Mouse (Mus musculus) limb, embryonic 14.5 days (tissue): Measurements from ENCODE around the gene Smtnl2. TPM values are rescaled to one million over a fixed set of nuclear protein-coding genes. Genes with fewer than 3 reads are reported as not detected.
A peak's percentile ranks its signal among the peaks of the same experiment; 100 is the strongest.

Source experiments
- ATAC-seq: fragments of 200-750 bp; cut with Nextera tagmentation; 2 replicates; pipeline ENCODE4 v1.8.0; 2017; ENCODE audit warnings: low read depth, moderate number of reproducible peaks, moderate TSS enrichment; ENCODE audit not compliant: low FRiP score
- DNase-seq: peaks from one replicate; pipeline ENCODE4 v3.0.0-alpha.2; 2015; ENCODE audit warnings: low spot score
- H3K27ac ChIP-seq: fragments of 300-500 bp; sonication (generic); replicated peaks from 2 replicates; pipeline ENCODE4 v1.5.1; 2014; ENCODE audit warnings: low read depth, mild to moderate bottlenecking, low read length, moderate library complexity, mixed read lengths
- H3K27me3 ChIP-seq: fragments of 300-500 bp; sonication (generic); 2 replicates; pipeline ENCODE4 v1.6.1; 2014; ENCODE audit warnings: low read length, mixed read lengths; ENCODE audit not compliant: control insufficient read depth, insufficient read depth
- H3K36me3 ChIP-seq: fragments of 300-500 bp; sonication (generic); 2 replicates; pipeline ENCODE4 v1.6.1; 2014; ENCODE audit warnings: mild to moderate bottlenecking, low read length, moderate library complexity, mixed read lengths; ENCODE audit not compliant: control insufficient read depth, insufficient read depth
- H3K4me1 ChIP-seq: fragments of 300-500 bp; sonication (generic); 2 replicates; pipeline ENCODE4 v1.6.1; 2014; ENCODE audit warnings: antibody characterized with exemption, low read length, mixed read lengths; ENCODE audit not compliant: control insufficient read depth, insufficient read depth
- H3K4me2 ChIP-seq: fragments of 300-500 bp; sonication (generic); replicated peaks from 2 replicates; pipeline ENCODE4 v1.6.1; 2014; ENCODE audit warnings: low read depth, mild to moderate bottlenecking, low read length, moderate library complexity; ENCODE audit not compliant: severe bottlenecking
- H3K4me3 ChIP-seq: fragments of 300-500 bp; sonication (generic); replicated peaks from 2 replicates; pipeline ENCODE4 v1.5.1; 2014; ENCODE audit warnings: low read length
- H3K9ac ChIP-seq: fragments of 300-500 bp; sonication (generic); 2 replicates; pipeline ENCODE4 v1.6.1; 2014; ENCODE audit warnings: mild to moderate bottlenecking, low read depth, low read length, moderate library complexity; ENCODE audit not compliant: severe bottlenecking
- H3K9me3 ChIP-seq: fragments of 300-500 bp; sonication (generic); 2 replicates; pipeline ENCODE4 v1.6.1; 2016; ENCODE audit warnings: low read length; ENCODE audit not compliant: control insufficient read depth
- POLR2A ChIP-seq: fragments of 200-500 bp; IDR thresholded peaks from 2 replicates; pipeline ENCODE4 v1.8.0; 2012; ENCODE audit warnings: inconsistent platforms, mild to moderate bottlenecking, moderate library complexity, borderline replicate concordance; ENCODE audit not compliant: insufficient read depth, insufficient read length; ENCODE audit errors: extremely low read depth
- WGBS: fragments of 180-500 bp; shearing (Covaris S2); extraction: QIAGEN DNeasy Blood & Tissue Kit; methylation state at CpG from one replicate; pipeline ENCODE4 v1.1.7; 2014; 5-methylcytosine and 5-hydroxymethylcytosine counted together
- polyA plus RNA-seq, 2 experiments: library from polyadenylated mRNA; depleted of rRNA in 1 of 2; stranded (reverse) in 1 of 2; unstranded in 1 of 2; fragments of >200 nt; fragmentation: Nextera tagmentation in 1 of 2; extraction: Ambion mirVana in 1 of 2; gene quantifications; 2 replicates each; pipeline versions ENCODE4 v1.2.1 to v1.2.3; 2012 to 2014

Gene Smtnl2
- polyA plus RNA-seq, 2 experiments, result 23.9 to 31.9 TPM

- Histone ChIP-seq H3K9me3 (no peaks in the 10 kb centered on the region), H3K27ac (peak overlapping the region; percentile 61), H3K4me2 (no peak overlapping the region), H3K27me3 (no peaks in the 10 kb centered on the region), H3K4me3 (no peak overlapping the region), H3K4me1 (peaks cover 18% of the 10 kb centered on the region), H3K9ac (no peak overlapping the region), H3K36me3 (peaks cover 6% of the 10 kb centered on the region; the same call in 1 of the 2 replicates)
- no peak for TF ChIP-seq POLR2A
- ATAC-seq (peak; percentile 31; the same call in 1 of the 2 replicates), DNase-seq (peak; percentile 45)
- WGBS, result 63% methylated on average over 7 of the region's 7 CpGs
Observed at GRCm38 (mm10) chr11:72396621-72397020, 14.9 kb downstream of the Smtnl2 start.

DNA sequence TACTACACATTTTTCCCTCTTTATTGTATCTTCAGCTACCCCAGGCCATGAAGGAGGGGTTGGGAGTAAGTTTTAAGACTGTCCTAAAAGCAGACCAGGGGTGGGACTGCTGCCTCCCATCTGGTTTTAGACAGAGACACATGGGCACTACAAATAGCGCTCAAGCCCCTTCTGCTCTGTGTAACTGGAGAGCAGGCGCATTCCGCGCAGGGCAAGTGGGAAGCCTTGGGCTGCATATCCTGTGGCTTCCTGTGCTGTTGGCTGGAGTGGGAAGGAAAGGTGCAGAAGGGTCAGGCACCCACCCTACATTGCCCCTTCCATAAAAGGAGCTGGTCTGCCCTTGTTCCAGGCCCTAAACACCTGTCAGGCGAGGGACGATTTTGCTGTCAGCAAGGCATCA, 15.9 kb downstream of the Smtnl2 start:
- ATAC-seq (peak; percentile 48), DNase-seq (no peak)
- Histone ChIP-seq H3K4me2 (no peak overlapping the region), H3K36me3 (no peaks in the 10 kb centered on the region; the same call in 1 of the 2 replicates), H3K9me3 (no peaks in the 10 kb centered on the region), H3K4me3 (no peak overlapping the region), H3K27me3 (no peaks in the 10 kb centered on the region), H3K27ac (no peak overlapping the region; the same call in 1 of the 2 replicates), H3K9ac (no peak overlapping the region), H3K4me1 (peaks cover 18% of the 10 kb centered on the region)
- WGBS, result 38% methylated on average over 6 of the region's 6 CpGs
- no peak for TF ChIP-seq POLR2A

GRCm38 (mm10) chr11:72394694-72395093, 16.8 kb downstream of the Smtnl2 start:
- no peak overlapping the region for H3K4me3 ChIP-seq
- ATAC-seq (no peak), DNase-seq (no peak)
- H3K27me3 ChIP-seq, result no peaks in the 10 kb centered on the region
- TF ChIP-seq POLR2A, result no peak
- peaks cover 21% of the 10 kb centered on the region for H3K4me1 ChIP-seq
- no peak overlapping the region for H3K9ac ChIP-seq
- H3K4me2 ChIP-seq, result no peak overlapping the region
- WGBS, result 83% methylated on average over 2 of the region's 2 CpGs
- no peaks in the 10 kb centered on the region; the same call in 1 of the 2 replicates for H3K36me3 ChIP-seq
- H3K27ac ChIP-seq, result no peak overlapping the region
- no peaks in the 10 kb centered on the region for H3K9me3 ChIP-seq

- H3K36me3 ChIP-seq, result no peaks in the 10 kb centered on the region
- TF ChIP-seq POLR2A, result no peak
- H3K4me2 ChIP-seq, result no peak overlapping the region
- no peaks in the 10 kb centered on the region for H3K9me3 ChIP-seq
- 33% methylated on average over 5 of the region's 5 CpGs for WGBS
- no peak overlapping the region for H3K27ac ChIP-seq
- no peak overlapping the region for H3K9ac ChIP-seq
- H3K4me3 ChIP-seq, result no peak overlapping the region
- ATAC-seq, result no peak
- no peaks in the 10 kb centered on the region for H3K27me3 ChIP-seq
- peaks cover 25% of the 10 kb centered on the region for H3K4me1 ChIP-seq
- DNase-seq, result peak; percentile 22
Observed at GRCm38 (mm10) chr11:72393669-72394068, 17.8 kb downstream of the Smtnl2 start.

DNA sequence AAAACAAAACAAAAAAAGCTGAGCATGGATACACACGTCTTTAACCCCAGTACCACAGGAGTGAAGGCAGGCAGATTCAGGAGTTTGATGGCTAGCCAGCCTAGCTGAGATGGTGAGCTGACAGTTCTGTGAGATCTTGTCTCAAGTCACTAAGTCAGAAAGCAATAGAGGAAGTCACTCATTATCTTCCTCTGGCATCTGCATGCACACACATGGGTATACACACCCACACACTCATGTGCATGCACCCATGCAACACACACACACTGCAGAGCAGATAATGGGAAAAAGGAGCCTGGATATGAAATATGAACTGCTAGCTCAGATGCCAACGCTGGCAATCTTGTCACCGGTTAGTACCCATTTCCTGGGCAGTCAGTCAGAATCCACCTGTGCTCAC, 18.3 kb downstream of the Smtnl2 start:
- no peak for DNase-seq
- no peak overlapping the region for H3K4me2 ChIP-seq
- 76% methylated on average over 3 of the region's 3 CpGs for WGBS
- H3K27me3 ChIP-seq, result no peaks in the 10 kb centered on the region
- no peaks in the 10 kb centered on the region for H3K36me3 ChIP-seq
- no peak overlapping the region for H3K9ac ChIP-seq
- peaks cover 25% of the 10 kb centered on the region for H3K4me1 ChIP-seq
- no peak for TF ChIP-seq POLR2A
- ATAC-seq, result no peak
- H3K27ac ChIP-seq, result no peak overlapping the region
- H3K4me3 ChIP-seq, result no peak overlapping the region
- no peaks in the 10 kb centered on the region for H3K9me3 ChIP-seq

- WGBS, result 86% methylated on average over 13 of the region's 13 CpGs
Observed at GRCm38 (mm10) chr11:72391181-72391580, 20.3 kb downstream of the Smtnl2 start.

More at GRCm38 (mm10) chr11:72391181-72391580, 20.3 kb downstream of the Smtnl2 start:
- no peak overlapping the region for H3K9ac ChIP-seq
- no peak overlapping the region for H3K4me2 ChIP-seq
- no peaks in the 10 kb centered on the region for H3K9me3 ChIP-seq
- no peak overlapping the region for H3K4me3 ChIP-seq
- H3K4me1 ChIP-seq, result peaks cover 10% of the 10 kb centered on the region
- no peak for ATAC-seq
- H3K36me3 ChIP-seq, result no peaks in the 10 kb centered on the region
- H3K27ac ChIP-seq, result no peak overlapping the region
- TF ChIP-seq POLR2A, result no peak
- DNase-seq, result no peak
- H3K27me3 ChIP-seq, result no peaks in the 10 kb centered on the region
